Mouse (Mus musculus) intestine, embryonic 16.5 days (tissue): ENCODE measurements around the gene Enox1. TPM values are rescaled to one million over a fixed set of nuclear protein-coding genes. Genes with fewer than 3 reads are reported as not detected.

ENCODE experiments used
- ATAC-seq: fragments of 200-750 bp; cut with Nextera tagmentation; 2 replicates; pipeline ENCODE4 v1.8.0; 2017; ENCODE audit warnings: moderate TSS enrichment, moderate library complexity
- H3K27ac ChIP-seq: fragments of 300-500 bp; sonication (generic); 2 replicates; pipeline ENCODE4 v1.5.1; 2014; ENCODE audit warnings: mild to moderate bottlenecking, low read length
- H3K27me3 ChIP-seq: fragments of 300-500 bp; sonication (generic); replicated peaks from 2 replicates; pipeline ENCODE4 v1.6.1; 2014; ENCODE audit warnings: low read length, control low read depth, mixed read lengths; ENCODE audit not compliant: control insufficient read depth, insufficient read depth
- H3K36me3 ChIP-seq: fragments of 300-500 bp; sonication (generic); 2 replicates; pipeline ENCODE4 v1.6.1; 2014; ENCODE audit warnings: low read length, control low read depth; ENCODE audit not compliant: control insufficient read depth, insufficient read depth
- H3K4me1 ChIP-seq: fragments of 300-500 bp; sonication (generic); 2 replicates; pipeline ENCODE4 v1.6.1; 2014; ENCODE audit warnings: low read length, control low read depth, mixed read lengths; ENCODE audit not compliant: control insufficient read depth, insufficient read depth
- H3K4me2 ChIP-seq: fragments of 300-500 bp; sonication (generic); 2 replicates; pipeline ENCODE4 v1.6.1; 2014; ENCODE audit warnings: low read depth, low read length, control low read depth
- H3K4me3 ChIP-seq: fragments of 300-500 bp; sonication (generic); 2 replicates; pipeline ENCODE4 v1.5.1; 2014; ENCODE audit warnings: mild to moderate bottlenecking, low read length
- H3K9ac ChIP-seq: fragments of 300-500 bp; sonication (generic); 2 replicates; pipeline ENCODE4 v1.6.1; 2014; ENCODE audit warnings: low read depth, low read length
- H3K9me3 ChIP-seq: fragments of 300-500 bp; sonication (generic); 2 replicates; pipeline ENCODE4 v1.6.1; 2016; ENCODE audit warnings: low read length, control low read depth; ENCODE audit not compliant: control insufficient read depth
- WGBS: fragments of 180-500 bp; shearing (Covaris S2); extraction: QIAGEN DNeasy Blood & Tissue Kit; methylation state at CpG from one replicate; pipeline ENCODE4 v1.1.7; 2014; 5-methylcytosine and 5-hydroxymethylcytosine counted together
- polyA plus RNA-seq: library from polyadenylated mRNA; unstranded; fragments of >200 nt; fragmentation: Nextera tagmentation; extraction: Ambion mirVana; gene quantifications from 2 replicates; pipeline ENCODE4 v1.2.1, GENCODE M21; 2015

The Enox1 gene
- polyA plus RNA-seq, 1 experiment from 2014 or later: 4.0 TPM

GRCm38 (mm10) chr14:77633172-77633542 lies 476.6 kb downstream of the Enox1 start:
- H3K36me3 ChIP-seq: no peaks in the 10 kb centered on the region
- no peak overlapping the region for H3K9ac ChIP-seq
- no peak overlapping the region; the same call in 1 of the 2 replicates for H3K27ac ChIP-seq
- H3K4me1 ChIP-seq: peaks cover 13% of the 10 kb centered on the region
- H3K9me3 ChIP-seq: no peaks in the 10 kb centered on the region
- H3K4me2 ChIP-seq: no peak overlapping the region
- no peak overlapping the region for H3K4me3 ChIP-seq
- H3K27me3 ChIP-seq: no peaks in the 10 kb centered on the region
- WGBS: 53% methylated on average over 2 of the region's 2 CpGs
- no peak for ATAC-seq

DNA sequence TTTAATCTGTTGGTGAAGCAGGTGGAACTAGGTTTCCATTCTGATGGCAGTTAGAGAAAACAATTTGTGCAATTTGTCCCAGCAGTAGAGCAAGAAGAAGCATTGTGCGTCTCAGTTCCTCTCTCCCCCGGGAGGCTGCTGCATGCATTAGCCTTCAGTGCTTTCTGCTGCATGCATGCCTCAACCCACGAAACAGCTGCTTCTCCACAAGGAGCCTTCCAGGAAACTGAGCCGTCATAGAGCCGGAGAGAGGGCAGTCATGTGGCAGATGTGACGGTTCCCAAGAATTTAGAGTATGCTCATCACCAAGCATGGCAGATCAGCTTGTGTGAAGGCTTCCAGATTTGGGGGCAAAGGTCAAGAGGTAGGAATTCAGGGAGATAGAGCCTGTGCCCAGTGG lies 480.4 kb downstream of the Enox1 start:
- no peak for ATAC-seq
- no peaks in the 10 kb centered on the region for H3K36me3 ChIP-seq
- peaks cover 2% of the 10 kb centered on the region; the same call in 1 of the 2 replicates for H3K4me1 ChIP-seq
- no peak overlapping the region for H3K9ac ChIP-seq
- no peak overlapping the region for H3K4me3 ChIP-seq
- no peak overlapping the region for H3K4me2 ChIP-seq
- no peak overlapping the region for H3K27ac ChIP-seq
- no peaks in the 10 kb centered on the region for H3K9me3 ChIP-seq
- H3K27me3 ChIP-seq: no peaks in the 10 kb centered on the region
- 38% methylated on average over 6 of the region's 6 CpGs for WGBS

GRCm38 (mm10) chr14:77638148-77638547 lies 481.6 kb downstream of the Enox1 start:
- WGBS: 82% methylated on average over 3 of the region's 3 CpGs

DNA sequence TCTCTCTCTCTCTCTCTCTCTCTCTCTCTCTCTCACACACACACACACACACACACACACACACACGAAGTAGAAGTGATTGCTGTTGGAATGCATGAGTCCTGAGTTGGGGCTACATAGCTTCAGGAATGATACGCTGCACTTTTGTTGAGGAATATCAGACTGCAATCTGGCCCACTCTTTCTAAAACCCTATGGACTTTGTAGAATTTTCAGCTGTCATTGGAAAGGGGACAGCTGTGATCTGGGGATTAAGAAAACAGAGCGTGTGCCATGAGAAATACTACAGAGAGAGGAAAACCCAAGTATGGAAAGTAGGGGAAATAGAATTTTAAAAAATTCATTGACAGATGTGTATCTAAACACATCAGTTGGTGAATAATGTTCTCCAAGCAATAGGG lies 482.1 kb downstream of the Enox1 start:
- Histone ChIP-seq H3K4me1 (no peaks in the 10 kb centered on the region; the same call in 1 of the 2 replicates), H3K27me3 (no peaks in the 10 kb centered on the region), H3K9me3 (no peaks in the 10 kb centered on the region), H3K27ac (no peak overlapping the region), H3K36me3 (no peaks in the 10 kb centered on the region), H3K4me3 (no peak overlapping the region), H3K9ac (no peak overlapping the region), H3K4me2 (no peak overlapping the region)
- 55% methylated on average over 3 of the region's 3 CpGs for WGBS
- ATAC-seq: no peak

More at GRCm38 (mm10) chr14:77638148-77638547, 481.6 kb downstream of the Enox1 start:
- Histone ChIP-seq H3K27ac (no peak overlapping the region), H3K27me3 (no peaks in the 10 kb centered on the region), H3K36me3 (no peaks in the 10 kb centered on the region), H3K9me3 (no peaks in the 10 kb centered on the region), H3K4me1 (peaks cover 2% of the 10 kb centered on the region; the same call in 1 of the 2 replicates), H3K4me3 (no peak overlapping the region), H3K4me2 (no peak overlapping the region), H3K9ac (no peak overlapping the region)
- no peak for ATAC-seq

- no peaks in the 10 kb centered on the region for H3K4me1 ChIP-seq
- H3K27me3 ChIP-seq: no peaks in the 10 kb centered on the region
- H3K4me3 ChIP-seq: no peak overlapping the region
- no peak overlapping the region for H3K4me2 ChIP-seq
- no peak overlapping the region for H3K9ac ChIP-seq
- no peaks in the 10 kb centered on the region for H3K9me3 ChIP-seq
- H3K36me3 ChIP-seq: no peaks in the 10 kb centered on the region
- no peak for ATAC-seq
- H3K27ac ChIP-seq: no peak overlapping the region
- 73% methylated on average over 2 of the region's 2 CpGs for WGBS
Observed at GRCm38 (mm10) chr14:77639586-77639985, 483.0 kb downstream of the Enox1 start.

DNA sequence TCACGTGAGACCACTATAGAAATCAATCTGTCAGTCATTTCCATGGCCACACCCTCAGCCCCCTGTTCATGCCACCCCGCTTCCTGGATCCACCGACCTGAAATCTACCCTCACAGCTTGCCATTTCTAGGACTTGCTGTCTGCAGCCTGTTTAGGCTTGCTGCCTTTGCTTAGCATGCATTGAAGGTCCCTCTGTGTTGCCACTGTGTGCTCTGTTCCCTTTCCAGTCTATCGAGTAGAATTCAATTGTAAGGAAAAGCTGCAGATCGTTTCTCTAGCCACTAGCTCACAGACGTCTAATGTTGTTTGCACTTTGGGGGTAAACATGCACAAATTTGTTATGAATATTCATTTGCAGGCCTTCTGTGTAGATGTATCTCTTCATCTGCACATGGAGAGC lies 485.8 kb downstream of the Enox1 start:
- ATAC-seq: no peak
- Histone ChIP-seq H3K27me3 (no peaks in the 10 kb centered on the region), H3K4me1 (no peaks in the 10 kb centered on the region), H3K4me2 (no peak overlapping the region), H3K9ac (no peak overlapping the region), H3K9me3 (no peaks in the 10 kb centered on the region), H3K36me3 (no peaks in the 10 kb centered on the region), H3K27ac (no peak overlapping the region), H3K4me3 (no peak overlapping the region)
- WGBS: 79% methylated on average over 6 of the region's 6 CpGs

GRCm38 (mm10) chr14:77646196-77646595 lies 489.6 kb downstream of the Enox1 start:
- Histone ChIP-seq H3K36me3 (no peaks in the 10 kb centered on the region), H3K9ac (no peak overlapping the region), H3K4me2 (no peak overlapping the region), H3K27ac (no peak overlapping the region), H3K4me3 (no peak overlapping the region), H3K27me3 (no peaks in the 10 kb centered on the region), H3K9me3 (no peaks in the 10 kb centered on the region), H3K4me1 (no peaks in the 10 kb centered on the region)
- ATAC-seq: no peak
- WGBS: 75% methylated on average over 2 of the region's 2 CpGs

DNA sequence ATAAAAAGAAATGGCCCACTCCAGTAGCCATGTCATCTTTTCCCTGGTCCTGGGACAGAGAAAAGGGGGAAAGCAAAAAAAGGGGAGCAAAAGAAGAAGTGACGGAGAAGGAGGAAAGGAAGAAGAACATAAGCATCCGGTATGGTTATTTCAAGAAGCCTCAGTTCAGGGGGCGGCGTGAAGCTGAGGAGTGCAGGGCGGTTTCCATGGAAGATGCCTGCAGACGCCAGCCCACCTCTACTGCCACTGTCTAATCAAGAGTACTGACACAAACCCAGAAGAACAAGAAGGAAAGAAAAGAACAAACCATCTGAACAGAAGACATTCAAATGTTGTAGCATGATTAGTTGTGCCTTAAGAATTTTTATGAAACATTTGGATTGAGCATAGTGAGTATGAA lies 490.5 kb downstream of the Enox1 start:
- Histone ChIP-seq H3K27ac (no peak overlapping the region), H3K9me3 (no peaks in the 10 kb centered on the region), H3K4me2 (no peak overlapping the region), H3K4me1 (no peaks in the 10 kb centered on the region), H3K36me3 (no peaks in the 10 kb centered on the region), H3K9ac (no peak overlapping the region), H3K27me3 (no peaks in the 10 kb centered on the region), H3K4me3 (no peak overlapping the region)
- ATAC-seq: no peak
- WGBS: 96% methylated on average over 6 of the region's 6 CpGs

DNA sequence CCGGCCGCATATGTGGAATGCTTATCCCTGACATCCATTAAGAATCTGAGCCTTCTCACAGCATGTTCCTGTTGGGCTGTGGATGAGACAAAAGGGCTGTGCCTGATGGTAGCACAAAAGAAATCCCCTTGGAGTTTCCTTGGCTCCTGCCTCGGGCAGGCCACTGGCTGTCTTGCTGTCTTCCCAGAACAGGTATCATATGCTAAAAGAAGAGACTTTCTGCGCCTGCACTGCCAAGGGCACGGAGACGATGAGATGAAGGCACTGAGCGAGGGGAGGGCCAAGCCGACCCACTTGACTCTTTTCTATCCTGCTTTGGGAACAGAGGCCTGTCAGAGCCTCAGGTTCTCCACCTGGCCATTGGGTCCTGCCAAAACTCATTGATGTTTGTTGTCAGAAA lies 491.7 kb downstream of the Enox1 start:
- Histone ChIP-seq H3K9me3 (no peaks in the 10 kb centered on the region), H3K4me1 (no peaks in the 10 kb centered on the region), H3K4me3 (no peak overlapping the region), H3K27ac (no peak overlapping the region), H3K36me3 (no peaks in the 10 kb centered on the region), H3K27me3 (no peaks in the 10 kb centered on the region), H3K4me2 (no peak overlapping the region), H3K9ac (no peak overlapping the region)
- WGBS: 88% methylated on average over 8 of the region's 8 CpGs
- no peak for ATAC-seq

GRCm38 (mm10) chr14:77658739-77659138 lies 502.2 kb downstream of the Enox1 start:
- H3K9ac ChIP-seq: no peak overlapping the region
- 78% methylated on average over 4 of the region's 4 CpGs for WGBS

More at GRCm38 (mm10) chr14:77658739-77659138, 502.2 kb downstream of the Enox1 start:
- Histone ChIP-seq H3K27ac (no peak overlapping the region), H3K36me3 (no peaks in the 10 kb centered on the region), H3K4me3 (no peak overlapping the region), H3K4me1 (no peaks in the 10 kb centered on the region), H3K27me3 (no peaks in the 10 kb centered on the region), H3K4me2 (no peak overlapping the region), H3K9me3 (0 out of 2 replicates have a peak, but pooled peaks cover 5% of the 10 kb centered on the region)
- ATAC-seq: no peak
